Mouse (Mus musculus): ENCODE data around the gene Hoxb2.

Gene Hoxb2

GRCm38 (mm10) chr11:96351312-96351711 lies 987 bp downstream of the Hoxb2 start:
- no peak for DNase-seq (ENCODE audit: low spot score in 2 of 2)

GRCm38 (mm10) chr11:96351831-96352230 lies 1.5 kb downstream of the Hoxb2 start:
- no peak for DNase-seq (ENCODE audit: low spot score in 2 of 2)

- DNase-seq (ENCODE audit: low spot score in 2 of 2): peak in 1 of 2 experiments; percentile 14
These were observed 2.6 kb downstream of the Hoxb2 start for GRCm38 (mm10) chr11:96352691-96353521.

- DNase-seq (ENCODE audit: low spot score in 2 of 2): no peak
These were observed 3.2 kb downstream of the Hoxb2 start for GRCm38 (mm10) chr11:96353522-96353841.

GRCm38 (mm10) chr11:96353939-96354338 lies 3.6 kb downstream of the Hoxb2 start:
- no peak for DNase-seq (ENCODE audit: low spot score in 2 of 2)

GRCm38 (mm10) chr11:96354376-96354775 lies 4.1 kb downstream of the Hoxb2 start:
- DNase-seq (ENCODE audit: low spot score in 2 of 2): no peak

GRCm38 (mm10) chr11:96354801-96355311 lies 4.5 kb downstream of the Hoxb2 start:
- DNase-seq (ENCODE audit: low spot score in 2 of 2): no peak

GRCm38 (mm10) chr11:96363807-96364206 lies 13.5 kb downstream of the Hoxb2 start:
- DNase-seq (ENCODE audit: low spot score in 2 of 2): no peak

- DNase-seq (ENCODE audit: low spot score in 2 of 2): no peak
These were observed 15.2 kb downstream of the Hoxb2 start, which contains the start of gene Hoxb1 for GRCm38 (mm10) chr11:96365441-96366091. Hoxb1 (plus strand) TSS chr11:96365752.

GRCm38 (mm10) chr11:96366092-96367041 lies 16.0 kb downstream of the Hoxb2 start:
- DNase-seq (ENCODE audit: low spot score in 2 of 2): no peak

GRCm38 (mm10) chr11:96367141-96367540 lies 16.8 kb downstream of the Hoxb2 start:
- no peak for DNase-seq (ENCODE audit: low spot score in 2 of 2)

GRCm38 (mm10) chr11:96368686-96369085 lies 18.4 kb downstream of the Hoxb2 start:
- DNase-seq (ENCODE audit: low spot score in 2 of 2): no peak

GRCm38 (mm10) chr11:96369140-96369539 lies 18.8 kb downstream of the Hoxb2 start:
- DNase-seq (ENCODE audit: low spot score in 2 of 2): no peak

GRCm38 (mm10) chr11:96371726-96372125 lies 21.4 kb downstream of the Hoxb2 start:
- no peak for DNase-seq (ENCODE audit: low spot score in 2 of 2)

- DNase-seq (ENCODE audit: low spot score in 2 of 2): no peak
These were observed 22.2 kb downstream of the Hoxb2 start for GRCm38 (mm10) chr11:96372519-96372918.

- no peak for DNase-seq (ENCODE audit: low spot score in 2 of 2)
These were observed 24.5 kb downstream of the Hoxb2 start for GRCm38 (mm10) chr11:96374810-96375209.

- DNase-seq (ENCODE audit: low spot score in 2 of 2): no peak
These were observed 33.1 kb downstream of the Hoxb2 start for GRCm38 (mm10) chr11:96383381-96383780.

GRCm38 (mm10) chr11:96387635-96388034 lies 37.3 kb downstream of the Hoxb2 start:
- DNase-seq (ENCODE audit: low spot score in 2 of 2): no peak

- DNase-seq (ENCODE audit: low spot score in 2 of 2): no peak
These were observed 46.7 kb downstream of the Hoxb2 start for GRCm38 (mm10) chr11:96396772-96397626.

- no peak for DNase-seq (ENCODE audit: low spot score in 2 of 2)
These were observed 47.5 kb downstream of the Hoxb2 start for GRCm38 (mm10) chr11:96397806-96398335.

GRCm38 (mm10) chr11:96399923-96400322 lies 49.6 kb downstream of the Hoxb2 start:
- DNase-seq (ENCODE audit: low spot score in 2 of 2): no peak
